Mouse (Mus musculus): ENCODE data around the gene Krtap9-1. TPM values are rescaled to one million over a fixed set of nuclear protein-coding genes. Genes with fewer than 3 reads are reported as not detected.
"Not testable (repeated sequence)": the region's sequence is repeated elsewhere in the genome, so short reads cannot be mapped to it uniquely, and the experiment has no call there.

Krtap9-1 gene
- polyA plus RNA-seq, 1 experiment from 2014 or later: not detected

DNA sequence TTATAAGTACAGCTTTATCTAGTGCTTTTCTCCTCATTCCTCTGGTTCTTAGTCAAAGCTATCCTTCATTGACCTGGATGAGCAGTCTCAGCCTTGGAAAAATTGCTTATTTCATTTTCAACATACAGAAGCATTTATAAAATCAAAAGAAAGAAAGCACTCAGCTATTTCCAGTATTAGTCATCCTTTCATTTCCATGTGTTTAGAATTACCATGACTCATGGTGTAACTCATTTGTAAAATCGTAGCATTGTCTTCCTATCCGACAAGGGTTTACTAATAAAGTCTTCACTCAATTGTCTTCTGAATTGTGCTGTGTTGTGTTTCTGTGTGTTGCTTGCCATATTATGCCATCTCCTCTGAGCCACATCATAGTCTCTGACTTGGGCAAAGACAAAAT lies 14.4 kb upstream of the Krtap9-1 start:
- no peaks in the 10 kb centered on the region for H3K9me3 ChIP-seq (ENCODE audit: control insufficient read depth)
- H3K36me3 ChIP-seq (ENCODE audit: control insufficient read depth, insufficient read depth): no peaks in the 10 kb centered on the region
- TF ChIP-seq CTCF (IDR thresholded peaks at IDR 0.05; ENCODE audit: low read depth): no peak
- H3K9ac ChIP-seq (ENCODE audit: low read depth, low read length): no peak overlapping the region
- H3K4me1 ChIP-seq (replicated peaks; ENCODE audit: control insufficient read depth, insufficient read depth, low read length): no peaks in the 10 kb centered on the region
- H3K27me3 ChIP-seq (replicated peaks; ENCODE audit: control insufficient read depth, insufficient read depth, low read length): no peaks in the 10 kb centered on the region
- no peak overlapping the region for H3K4me2 ChIP-seq (replicated peaks; ENCODE audit: low read depth)
- no peak for ATAC-seq
- no peak overlapping the region for H3K4me3 ChIP-seq (ENCODE audit: low read depth, low read length)
- WGBS: 61% methylated on average over 2 of the region's 2 CpGs
- no peak overlapping the region for H3K27ac ChIP-seq (ENCODE audit: low read depth, low read length)

- not testable (repeated sequence) for H3K36me3 ChIP-seq (ENCODE audit: control insufficient read depth, insufficient read depth); H3K9ac ChIP-seq (ENCODE audit: low read depth, low read length); H3K27me3 ChIP-seq (replicated peaks; ENCODE audit: control insufficient read depth, insufficient read depth, low read length); H3K9me3 ChIP-seq (ENCODE audit: control insufficient read depth); H3K4me2 ChIP-seq (replicated peaks; ENCODE audit: low read depth); H3K27ac ChIP-seq (ENCODE audit: low read depth, low read length); H3K4me3 ChIP-seq (ENCODE audit: low read depth, low read length); ATAC-seq; H3K4me1 ChIP-seq (replicated peaks; ENCODE audit: control insufficient read depth, insufficient read depth, low read length)
- 59% methylated on average over 1 of the region's 1 CpGs for WGBS
Observed at GRCm38 (mm10) chr11:99864176-99864575, 9.0 kb upstream of the Krtap9-1 start, which contains the start of gene Gm11559. Gene Gm11559, plus strand, starts transcription at chr11:99864476.

- ATAC-seq: not testable (repeated sequence)
Observed at GRCm38 (mm10) chr11:99878887-99879286, 5.7 kb downstream of the Krtap9-1 start, which contains the start of gene Gm11567. Gene Gm11567, plus strand, starts transcription at chr11:99879187.

DNA sequence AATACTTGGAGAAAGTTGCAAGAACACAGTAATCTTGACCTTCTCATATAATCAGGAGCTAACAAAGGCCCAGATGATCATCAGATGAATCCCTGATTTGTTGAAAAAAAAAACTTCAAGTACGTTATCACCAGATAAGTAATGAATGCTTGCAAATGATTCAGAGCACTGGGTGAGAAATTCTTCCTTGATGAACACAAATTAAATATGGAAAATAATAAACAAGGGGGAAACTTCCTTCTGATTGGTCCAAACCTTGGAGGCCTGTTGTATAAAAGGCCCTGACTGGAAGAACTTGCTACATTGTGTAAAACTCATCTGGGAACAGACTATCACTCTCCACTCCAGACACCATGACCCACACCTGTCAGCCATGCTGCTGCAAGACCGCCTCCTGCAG lies 34.4 kb downstream of the Krtap9-1 start, which contains the start of gene Krtap31-1:
Gene Krtap31-1, plus strand, starts transcription at position 301 of the 400 bp plus-strand sequence.
- no peak within 1 kb of the TSS for H3K9ac ChIP-seq (ENCODE audit: low read depth, low read length)
- TF ChIP-seq CTCF (IDR thresholded peaks at IDR 0.05; ENCODE audit: low read depth): no peak
- H3K36me3 ChIP-seq (ENCODE audit: control insufficient read depth, insufficient read depth): no peaks in the 10 kb centered on the region
- ATAC-seq: no peak
- H3K4me1 ChIP-seq (replicated peaks; ENCODE audit: control insufficient read depth, insufficient read depth, low read length): no peaks in the 10 kb centered on the region
- H3K4me3 ChIP-seq (ENCODE audit: low read depth, low read length): no peak within 1 kb of the TSS
- no peaks in the 10 kb centered on the region for H3K9me3 ChIP-seq (ENCODE audit: control insufficient read depth)
- 72% methylated on average over 2 of the region's 2 CpGs for WGBS
- no peaks in the 10 kb centered on the region for H3K27me3 ChIP-seq (replicated peaks; ENCODE audit: control insufficient read depth, insufficient read depth, low read length)
- H3K4me2 ChIP-seq (replicated peaks; ENCODE audit: low read depth): no peak within 1 kb of the TSS
- no peak within 1 kb of the TSS for H3K27ac ChIP-seq (ENCODE audit: low read depth, low read length)

More at GRCm38 (mm10) chr11:99878887-99879286, 5.7 kb downstream of the Krtap9-1 start, which contains the start of gene Gm11567:
- not testable (repeated sequence) for H3K27ac ChIP-seq (ENCODE audit: low read depth, low read length); H3K4me1 ChIP-seq (replicated peaks; ENCODE audit: control insufficient read depth, insufficient read depth, low read length); H3K9me3 ChIP-seq (ENCODE audit: control insufficient read depth); H3K27me3 ChIP-seq (replicated peaks; ENCODE audit: control insufficient read depth, insufficient read depth, low read length); H3K4me2 ChIP-seq (replicated peaks; ENCODE audit: low read depth); H3K4me3 ChIP-seq (ENCODE audit: low read depth, low read length); H3K36me3 ChIP-seq (ENCODE audit: control insufficient read depth, insufficient read depth); H3K9ac ChIP-seq (ENCODE audit: low read depth, low read length)
- 43% methylated on average over 1 of the region's 1 CpGs for WGBS

- Histone ChIP-seq H3K4me1 (replicated peaks; ENCODE audit: control insufficient read depth, insufficient read depth, low read length) (no peaks in the 10 kb centered on the region), H3K27ac (ENCODE audit: low read depth, low read length) (no peak within 1 kb of the TSS), H3K9ac (ENCODE audit: low read depth, low read length) (no peak within 1 kb of the TSS), H3K9me3 (ENCODE audit: control insufficient read depth) (no peaks in the 10 kb centered on the region), H3K27me3 (replicated peaks; ENCODE audit: control insufficient read depth, insufficient read depth, low read length) (no peaks in the 10 kb centered on the region), H3K4me3 (ENCODE audit: low read depth, low read length) (no peak within 1 kb of the TSS), H3K4me2 (replicated peaks; ENCODE audit: low read depth) (no peak within 1 kb of the TSS), H3K36me3 (ENCODE audit: control insufficient read depth, insufficient read depth) (no peaks in the 10 kb centered on the region)
- no peak for ATAC-seq
- no peak for TF ChIP-seq CTCF (IDR thresholded peaks at IDR 0.05; ENCODE audit: low read depth)
- WGBS: 88% methylated on average over 3 of the region's 3 CpGs
Observed at GRCm38 (mm10) chr11:99914451-99914850, 41.3 kb downstream of the Krtap9-1 start, which contains the start of gene Gm11565. Gene Gm11565, plus strand, starts transcription at chr11:99914751.

Other genes starting within 250 kb of the Krtap9-1 start
- gene Krtap4-1, start 245.2 kb upstream of the Krtap9-1 start, polyA plus RNA-seq (2015; fragmentation: Nextera tagmentation; extraction: Ambion mirVana): not detected in 2 replicates
- not detected in 2 replicates for gene Krtap4-2, start 238.3 kb upstream of the Krtap9-1 start, polyA plus RNA-seq (2015; fragmentation: Nextera tagmentation; extraction: Ambion mirVana)
- not detected in 2 replicates for gene Krtap4-7, start 229.3 kb upstream of the Krtap9-1 start, polyA plus RNA-seq (2015; fragmentation: Nextera tagmentation; extraction: Ambion mirVana)
- not detected in 2 replicates for gene Gm11555, start 223.2 kb upstream of the Krtap9-1 start, polyA plus RNA-seq (2015; fragmentation: Nextera tagmentation; extraction: Ambion mirVana)
- gene Gm11563, start 214.4 kb upstream of the Krtap9-1 start, polyA plus RNA-seq (2015; fragmentation: Nextera tagmentation; extraction: Ambion mirVana): not detected in 2 replicates
- not detected in 2 replicates for gene Krtap4-6, start 207.4 kb upstream of the Krtap9-1 start, polyA plus RNA-seq (2015; fragmentation: Nextera tagmentation; extraction: Ambion mirVana)
- not detected in 2 replicates for gene Gm14190, start 182.6 kb upstream of the Krtap9-1 start, polyA plus RNA-seq (2015; fragmentation: Nextera tagmentation; extraction: Ambion mirVana)
- not detected in 2 replicates for gene Gm14180, start 139.1 kb upstream of the Krtap9-1 start, polyA plus RNA-seq (2015; fragmentation: Nextera tagmentation; extraction: Ambion mirVana)
- gene Gm11595, start 100.5 kb upstream of the Krtap9-1 start, polyA plus RNA-seq (2015; fragmentation: Nextera tagmentation; extraction: Ambion mirVana): not detected in 2 replicates
- gene Krtap4-8, start 92.7 kb upstream of the Krtap9-1 start, polyA plus RNA-seq (2015; fragmentation: Nextera tagmentation; extraction: Ambion mirVana): not detected in 2 replicates
- not detected in 2 replicates for gene Krtap4-9, start 88.2 kb upstream of the Krtap9-1 start, polyA plus RNA-seq (2015; fragmentation: Nextera tagmentation; extraction: Ambion mirVana)
- gene Gm11596, start 79.9 kb upstream of the Krtap9-1 start, polyA plus RNA-seq (2015; fragmentation: Nextera tagmentation; extraction: Ambion mirVana): not detected in 2 replicates
- gene Gm11569, start 74.5 kb upstream of the Krtap9-1 start, polyA plus RNA-seq (2015; fragmentation: Nextera tagmentation; extraction: Ambion mirVana): not detected in 2 replicates
- not detected in 2 replicates for gene Gm11554, start 68.9 kb upstream of the Krtap9-1 start, polyA plus RNA-seq (2015; fragmentation: Nextera tagmentation; extraction: Ambion mirVana)
- gene Krtap4-13, start 63.5 kb upstream of the Krtap9-1 start, polyA plus RNA-seq (2015; fragmentation: Nextera tagmentation; extraction: Ambion mirVana): not detected in 2 replicates
- not detected in 2 replicates for gene Gm11564, start 57.7 kb upstream of the Krtap9-1 start, polyA plus RNA-seq (2015; fragmentation: Nextera tagmentation; extraction: Ambion mirVana)
- gene 2300003K06Rik, start 35.3 kb upstream of the Krtap9-1 start, polyA plus RNA-seq (2015; fragmentation: Nextera tagmentation; extraction: Ambion mirVana): not detected in 2 replicates
- 0.16 TPM in 1 of 2 replicates, not detected in the other for gene Krtap4-16, start 21.8 kb upstream of the Krtap9-1 start, polyA plus RNA-seq (2015; fragmentation: Nextera tagmentation; extraction: Ambion mirVana)
- gene Gm11568, start 15.5 kb upstream of the Krtap9-1 start, polyA plus RNA-seq (2015; fragmentation: Nextera tagmentation; extraction: Ambion mirVana): not detected in 2 replicates
- gene Gm11559, start 8.9 kb upstream of the Krtap9-1 start, polyA plus RNA-seq (2015; fragmentation: Nextera tagmentation; extraction: Ambion mirVana): not detected in 2 replicates
- not detected in 2 replicates for gene Gm11567, start 5.8 kb downstream of the Krtap9-1 start, polyA plus RNA-seq (2015; fragmentation: Nextera tagmentation; extraction: Ambion mirVana)
- gene Krtap31-1, start 34.5 kb downstream of the Krtap9-1 start, polyA plus RNA-seq (2015; fragmentation: Nextera tagmentation; extraction: Ambion mirVana): not detected in 2 replicates
- gene Gm11565, start 41.4 kb downstream of the Krtap9-1 start, polyA plus RNA-seq (2015; fragmentation: Nextera tagmentation; extraction: Ambion mirVana): not detected in 2 replicates
- gene Krtap31-2, start 62.9 kb downstream of the Krtap9-1 start, polyA plus RNA-seq (2015; fragmentation: Nextera tagmentation; extraction: Ambion mirVana): not detected in 2 replicates
- gene Krtap9-5, start 75.1 kb downstream of the Krtap9-1 start, polyA plus RNA-seq (2015; fragmentation: Nextera tagmentation; extraction: Ambion mirVana): not detected in 2 replicates
- not detected in 2 replicates for gene Krtap29-1, start 105.7 kb downstream of the Krtap9-1 start, polyA plus RNA-seq (2015; fragmentation: Nextera tagmentation; extraction: Ambion mirVana)
- gene Krtap16-1, start 113.2 kb downstream of the Krtap9-1 start, polyA plus RNA-seq (2015; fragmentation: Nextera tagmentation; extraction: Ambion mirVana): not detected in 2 replicates
- 0.16 TPM in 1 of 2 replicates, not detected in the other for gene Krtap17-1, start 120.6 kb downstream of the Krtap9-1 start, polyA plus RNA-seq (2015; fragmentation: Nextera tagmentation; extraction: Ambion mirVana)
- not detected in 2 replicates for gene Krt33a, start 142.8 kb downstream of the Krtap9-1 start, polyA plus RNA-seq (2015; fragmentation: Nextera tagmentation; extraction: Ambion mirVana)
- gene Krt33b, start 156.5 kb downstream of the Krtap9-1 start, polyA plus RNA-seq (2015; fragmentation: Nextera tagmentation; extraction: Ambion mirVana): not detected in 2 replicates
- gene Krt34, start 168.2 kb downstream of the Krtap9-1 start, polyA plus RNA-seq (2015; fragmentation: Nextera tagmentation; extraction: Ambion mirVana): not detected in 2 replicates
- 0.07 TPM in 1 of 2 replicates, not detected in the other for gene Krt31, start 177.2 kb downstream of the Krtap9-1 start, polyA plus RNA-seq (2015; fragmentation: Nextera tagmentation; extraction: Ambion mirVana)
- gene Krt32, start 214.8 kb downstream of the Krtap9-1 start, polyA plus RNA-seq (2015; fragmentation: Nextera tagmentation; extraction: Ambion mirVana): not detected in 2 replicates
- 0.26 and 0.44 TPM in 2 replicates for gene Krt35, start 222.9 kb downstream of the Krtap9-1 start, polyA plus RNA-seq (2015; fragmentation: Nextera tagmentation; extraction: Ambion mirVana)
- 0.09 and 0.16 TPM in 2 replicates for gene Krt36, start 232.2 kb downstream of the Krtap9-1 start, polyA plus RNA-seq (2015; fragmentation: Nextera tagmentation; extraction: Ambion mirVana)
- gene Krt13, start 248.2 kb downstream of the Krtap9-1 start, polyA plus RNA-seq (2015; fragmentation: Nextera tagmentation; extraction: Ambion mirVana): not detected in 2 replicates